Mouse (Mus musculus) liver, embryonic 15.5 days (tissue): Measurements from ENCODE around the gene Telo2. TPM values are rescaled to one million over a fixed set of nuclear protein-coding genes. Genes with fewer than 3 reads are reported as not detected.
A peak's percentile ranks its signal among the peaks of the same experiment; 100 is the strongest.

Experiments used
- ATAC-seq: fragments of 200-750 bp; cut with Nextera tagmentation; 2 replicates; pipeline ENCODE4 v1.8.0; 2017; ENCODE audit warnings: moderate number of reproducible peaks, mild to moderate bottlenecking, moderate library complexity; ENCODE audit not compliant: insufficient read depth
- H3K27ac ChIP-seq: fragments of 300-500 bp; sonication (generic); replicated peaks from 2 replicates; pipeline ENCODE4 v1.5.1; 2015; ENCODE audit warnings: mild to moderate bottlenecking, inconsistent platforms
- H3K27me3 ChIP-seq: fragments of 300-500 bp; sonication (generic); 2 replicates; pipeline ENCODE4 v1.6.1; 2015; ENCODE audit warnings: mild to moderate bottlenecking, inconsistent platforms
- H3K36me3 ChIP-seq: fragments of 300-500 bp; sonication (generic); replicated peaks from 2 replicates; pipeline ENCODE4 v1.6.1; 2015; ENCODE audit warnings: moderate library complexity, mild to moderate bottlenecking, inconsistent platforms
- H3K4me1 ChIP-seq: fragments of 300-500 bp; sonication (generic); replicated peaks from 2 replicates; pipeline ENCODE4 v1.6.1; 2015; ENCODE audit warnings: inconsistent platforms
- H3K4me2 ChIP-seq: fragments of 300-500 bp; sonication (generic); 2 replicates; pipeline ENCODE4 v1.6.1; 2015; ENCODE audit warnings: moderate library complexity, mild to moderate bottlenecking, inconsistent platforms
- H3K4me3 ChIP-seq: fragments of 300-500 bp; sonication (generic); replicated peaks from 2 replicates; pipeline ENCODE4 v1.5.1; 2015; ENCODE audit warnings: mild to moderate bottlenecking, inconsistent platforms
- H3K9ac ChIP-seq: fragments of 300-500 bp; sonication (generic); 2 replicates; pipeline ENCODE4 v1.6.1; 2015; ENCODE audit warnings: moderate library complexity, mild to moderate bottlenecking, inconsistent platforms
- H3K9me3 ChIP-seq: fragments of 300-500 bp; sonication (generic); replicated peaks from 2 replicates; pipeline ENCODE4 v1.6.1; 2016; ENCODE audit warnings: inconsistent platforms
- WGBS: fragments of 180-500 bp; shearing (Covaris S2); methylation state at CpG from one replicate; pipeline ENCODE4 v1.1.7; 2015; ENCODE audit warnings: mixed read lengths; ENCODE audit not compliant: insufficient replicate concordance; 5-methylcytosine and 5-hydroxymethylcytosine counted together
- polyA plus RNA-seq: library from polyadenylated mRNA; unstranded; fragments of >200 nt; fragmentation: Nextera tagmentation; extraction: Ambion mirVana; gene quantifications from 2 replicates; pipeline ENCODE4 v1.2.1, GENCODE M21; 2015

Telo2 gene
- polyA plus RNA-seq, 1 experiment from 2014 or later = 14.3 TPM

DNA sequence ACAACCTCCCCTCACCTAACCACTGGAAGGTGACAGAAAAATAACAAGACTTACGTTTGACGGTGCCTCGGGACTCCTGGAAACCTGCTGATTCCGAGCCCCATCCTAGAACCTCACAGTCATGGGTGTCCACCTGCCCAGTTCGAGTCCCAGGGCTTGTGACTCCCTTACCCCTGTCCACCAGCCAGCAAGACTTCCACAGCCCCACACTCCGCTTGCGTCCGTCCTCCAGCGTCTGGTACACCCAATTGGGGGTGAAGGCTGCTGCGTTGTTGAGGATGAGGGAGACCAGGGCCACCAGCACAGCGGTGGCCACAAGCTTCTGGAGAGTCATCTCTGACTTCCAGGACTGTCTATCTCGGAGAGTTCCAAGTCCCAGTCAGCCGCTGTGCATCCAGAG is 35.6 kb downstream of the Telo2 start:
- Histone ChIP-seq H3K9me3 (no peaks in the 10 kb centered on the region), H3K9ac (no peak overlapping the region), H3K4me2 (no peak overlapping the region), H3K36me3 (no peaks in the 10 kb centered on the region), H3K27ac (0 out of 2 replicates have a peak overlapping the region, but pooled peaks have one; percentile 45), H3K4me3 (peak overlapping the region; percentile 19), H3K4me1 (peaks cover 37% of the 10 kb centered on the region), H3K27me3 (no peaks in the 10 kb centered on the region)
- WGBS = 77% methylated on average over 13 of the region's 13 CpGs
- ATAC-seq = no peak

DNA sequence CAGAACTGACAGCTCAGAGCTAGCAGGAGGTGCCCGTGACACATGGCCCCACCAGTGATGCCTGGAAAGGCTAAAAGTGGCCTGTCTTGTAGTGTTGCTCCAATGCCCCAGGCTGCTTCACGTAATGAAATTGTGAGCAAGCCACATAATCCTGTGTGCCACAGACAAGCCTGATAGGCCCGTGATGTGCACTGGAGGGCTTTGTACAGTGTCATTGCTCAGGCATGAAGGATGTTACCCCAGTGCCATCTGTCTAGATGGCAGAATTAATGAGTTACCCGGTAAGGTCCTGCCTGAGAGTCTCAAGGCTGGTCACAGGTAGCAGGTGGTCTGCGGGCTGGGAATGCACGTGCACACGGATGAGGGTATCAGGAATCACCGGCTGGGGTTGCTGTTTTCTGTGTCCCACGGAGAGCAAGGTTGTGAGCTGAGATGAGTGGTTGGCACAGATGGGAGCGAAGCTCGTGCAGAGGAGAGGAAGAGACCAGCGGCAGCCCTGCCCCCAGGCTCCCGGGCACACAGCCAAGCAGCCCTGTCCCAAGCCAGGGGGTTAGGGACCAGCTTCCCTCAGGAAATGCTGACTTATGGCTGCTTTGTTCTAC is 37.9 kb downstream of the Telo2 start:
- Histone ChIP-seq H3K4me2 (peak overlapping the region; percentile 13; the same call in 1 of the 2 replicates), H3K4me3 (no peak overlapping the region), H3K9ac (no peak overlapping the region), H3K36me3 (no peaks in the 10 kb centered on the region), H3K27ac (no peak overlapping the region), H3K27me3 (no peaks in the 10 kb centered on the region), H3K9me3 (no peaks in the 10 kb centered on the region), H3K4me1 (peaks cover 17% of the 10 kb centered on the region)
- 66% methylated on average over 13 of the region's 13 CpGs for WGBS
- ATAC-seq = no peak

DNA sequence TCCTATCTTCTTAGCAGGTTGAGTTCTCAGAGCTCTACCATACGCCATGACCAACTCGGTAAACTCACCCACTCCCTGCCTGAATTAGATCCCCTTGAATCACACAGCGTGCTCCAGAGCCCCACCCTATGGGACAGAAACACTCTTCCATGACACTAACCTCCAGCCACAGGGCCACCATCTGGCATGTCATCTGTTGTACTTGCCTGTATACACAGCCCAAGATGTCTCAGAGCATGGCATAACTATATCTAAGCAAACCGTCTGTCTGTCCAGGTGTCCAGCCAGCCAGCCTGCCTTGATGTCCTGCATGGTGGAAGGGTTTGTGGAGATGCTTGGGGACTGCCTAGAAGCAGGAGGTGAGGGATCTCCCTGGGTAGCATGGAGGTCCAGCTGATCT is 38.9 kb downstream of the Telo2 start:
- Histone ChIP-seq H3K27ac (no peak overlapping the region), H3K27me3 (no peaks in the 10 kb centered on the region), H3K4me1 (peaks cover 9% of the 10 kb centered on the region), H3K4me2 (no peak overlapping the region), H3K9me3 (no peaks in the 10 kb centered on the region), H3K36me3 (no peaks in the 10 kb centered on the region), H3K9ac (no peak overlapping the region), H3K4me3 (no peak overlapping the region)
- WGBS = 89% methylated on average over 4 of the region's 4 CpGs
- ATAC-seq = no peak

DNA sequence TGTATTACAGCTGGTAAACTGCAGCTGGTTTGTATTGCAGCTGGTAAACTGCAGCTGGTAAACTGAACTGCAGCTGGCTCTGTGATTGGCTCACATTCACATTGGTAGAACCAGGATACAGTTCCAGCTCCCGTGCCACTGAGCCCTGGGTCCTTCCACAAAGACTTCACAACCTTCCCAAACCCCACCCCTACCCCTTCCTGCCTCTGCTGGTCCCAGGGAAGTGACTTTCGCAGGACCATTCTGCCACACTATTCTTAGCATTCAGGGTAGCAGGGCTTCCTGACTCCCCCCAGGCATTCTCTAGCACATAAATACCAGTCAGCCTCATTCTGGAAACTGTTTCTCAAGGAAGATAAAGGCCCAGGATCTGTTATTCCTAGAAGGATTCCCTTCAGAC is 47.1 kb downstream of the Telo2 start:
- H3K4me1 ChIP-seq = peaks cover 26% of the 10 kb centered on the region
- no peak overlapping the region for H3K4me3 ChIP-seq
- 45% methylated on average over 2 of the region's 2 CpGs for WGBS
- no peak for ATAC-seq
- H3K27me3 ChIP-seq = no peaks in the 10 kb centered on the region
- H3K4me2 ChIP-seq = no peak overlapping the region
- H3K36me3 ChIP-seq = no peaks in the 10 kb centered on the region
- no peaks in the 10 kb centered on the region for H3K9me3 ChIP-seq
- H3K27ac ChIP-seq = no peak overlapping the region
- H3K9ac ChIP-seq = no peak overlapping the region

DNA sequence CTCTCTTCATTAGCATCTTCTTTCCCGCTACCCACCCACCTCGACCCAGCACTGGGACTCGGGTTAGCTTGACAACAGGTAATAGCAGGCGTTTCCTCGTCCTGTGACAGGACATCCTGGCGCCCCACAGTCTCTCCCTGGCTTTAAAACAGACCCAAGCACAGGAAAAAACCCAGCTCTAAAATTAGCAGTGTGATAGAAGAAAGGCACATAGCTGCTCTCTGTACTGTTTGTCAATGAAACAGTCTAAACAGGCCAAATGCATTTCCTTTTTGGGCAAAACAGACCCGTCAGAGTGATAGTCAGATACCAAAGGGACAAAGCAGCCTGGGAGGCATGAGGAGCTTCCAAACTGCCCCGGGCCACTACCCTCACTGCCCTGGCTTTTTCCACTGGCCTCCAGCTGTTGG is 48.3 kb downstream of the Telo2 start:
- Histone ChIP-seq H3K4me3 (no peak overlapping the region), H3K9ac (no peak overlapping the region), H3K36me3 (no peaks in the 10 kb centered on the region), H3K4me2 (no peak overlapping the region), H3K27me3 (no peaks in the 10 kb centered on the region), H3K27ac (no peak overlapping the region), H3K4me1 (peaks cover 29% of the 10 kb centered on the region), H3K9me3 (no peaks in the 10 kb centered on the region)
- 31% methylated on average over 8 of the region's 8 CpGs for WGBS
- ATAC-seq = no peak

DNA sequence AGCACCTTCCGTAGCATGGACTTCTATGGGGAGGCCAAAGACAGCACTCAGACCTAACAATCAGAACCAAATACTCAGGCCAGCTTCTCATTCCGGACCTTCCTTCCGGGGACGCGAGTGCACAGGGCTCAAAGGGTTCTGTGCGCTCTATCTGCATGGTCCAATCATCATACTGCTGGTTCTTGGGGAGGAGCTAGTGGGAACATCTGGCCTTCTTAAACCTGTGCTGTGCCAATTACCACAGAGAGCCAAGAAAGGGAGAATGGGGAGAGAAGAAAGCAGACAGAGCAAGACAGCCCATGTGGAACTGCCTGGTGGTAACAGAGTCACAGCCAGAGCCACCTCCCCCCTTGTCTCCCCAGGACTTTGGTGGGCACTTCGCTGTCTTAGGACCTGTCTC is 49.2 kb downstream of the Telo2 start:
- Histone ChIP-seq H3K4me2 (no peak overlapping the region), H3K27ac (no peak overlapping the region), H3K27me3 (no peaks in the 10 kb centered on the region), H3K36me3 (no peaks in the 10 kb centered on the region), H3K4me1 (peaks cover 29% of the 10 kb centered on the region), H3K9me3 (no peaks in the 10 kb centered on the region), H3K4me3 (no peak overlapping the region), H3K9ac (no peak overlapping the region)
- 91% methylated on average over 7 of the region's 7 CpGs for WGBS
- no peak for ATAC-seq

DNA sequence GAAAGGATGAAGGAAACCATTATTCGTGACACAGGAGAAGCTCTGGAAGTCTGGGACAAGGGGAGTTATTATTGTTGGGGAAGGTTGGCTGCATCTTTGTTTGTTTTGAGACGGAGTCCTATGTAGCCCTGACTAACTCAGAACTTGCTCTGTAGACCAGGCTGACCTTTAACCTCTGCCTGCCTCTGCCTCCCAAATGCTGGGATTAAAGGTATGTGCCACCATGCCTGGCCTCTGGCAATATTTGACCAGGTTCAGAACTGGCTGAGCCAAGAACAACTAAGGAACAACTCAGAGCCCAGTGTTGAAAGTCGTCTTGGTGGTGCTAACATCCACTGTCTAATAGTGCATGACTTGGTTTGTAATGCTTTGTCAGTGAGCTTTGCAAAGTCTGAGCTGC is 50.6 kb downstream of the Telo2 start:
- Histone ChIP-seq H3K9me3 (no peaks in the 10 kb centered on the region), H3K4me1 (peaks cover 29% of the 10 kb centered on the region), H3K27ac (peak overlapping the region; percentile 29; the same call in 1 of the 2 replicates), H3K36me3 (no peaks in the 10 kb centered on the region), H3K27me3 (no peaks in the 10 kb centered on the region), H3K4me3 (no peak overlapping the region), H3K4me2 (no peak overlapping the region), H3K9ac (no peak overlapping the region)
- WGBS = 58% methylated on average over 3 of the region's 3 CpGs
- ATAC-seq = no peak

DNA sequence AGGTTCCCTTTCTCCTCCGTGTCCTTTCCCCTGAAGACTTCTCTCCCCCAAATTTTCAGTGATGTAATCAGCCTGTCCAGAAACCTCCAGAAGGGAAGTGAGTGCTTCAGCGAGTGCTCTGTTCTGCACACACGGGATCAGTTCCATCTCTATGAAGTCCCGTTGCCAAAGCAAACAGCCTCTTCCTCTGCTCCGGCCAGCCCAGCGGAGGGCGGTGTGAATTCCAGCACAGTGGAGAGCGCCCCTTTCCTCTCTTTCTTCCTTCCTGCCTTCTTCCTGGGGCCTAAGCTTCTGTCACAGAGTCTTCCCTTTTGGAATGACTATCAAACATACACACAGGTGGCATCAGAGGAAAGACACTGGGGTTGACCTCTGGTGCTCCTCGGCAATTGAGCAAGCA is 51.4 kb downstream of the Telo2 start:
- Histone ChIP-seq H3K9ac (no peak overlapping the region), H3K4me2 (no peak overlapping the region), H3K27me3 (no peaks in the 10 kb centered on the region), H3K36me3 (no peaks in the 10 kb centered on the region), H3K27ac (no peak overlapping the region), H3K9me3 (no peaks in the 10 kb centered on the region), H3K4me3 (no peak overlapping the region), H3K4me1 (peaks cover 29% of the 10 kb centered on the region)
- 61% methylated on average over 9 of the region's 9 CpGs for WGBS
- ATAC-seq = no peak; the same call in 1 of the 2 replicates

DNA sequence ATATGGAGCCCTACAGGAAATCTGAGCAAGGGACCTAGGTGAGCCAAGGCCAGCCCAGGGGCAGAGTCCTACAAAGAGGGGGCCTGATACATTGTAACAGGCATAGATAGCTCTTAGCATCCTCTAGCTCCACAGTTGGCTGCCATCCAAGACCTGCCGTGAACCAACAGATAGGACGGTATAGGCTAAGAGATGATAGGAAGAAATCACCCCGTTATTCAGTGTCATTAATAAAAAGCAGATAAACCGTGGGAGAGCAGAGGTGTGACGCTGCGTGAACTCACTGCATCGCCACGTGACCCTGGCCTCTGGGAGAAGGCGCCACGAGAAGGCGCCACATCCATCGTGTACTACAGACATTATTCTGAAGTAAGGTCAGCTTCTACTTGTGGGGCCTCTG is 51.9 kb downstream of the Telo2 start:
- 49% methylated on average over 12 of the region's 12 CpGs for WGBS
- no peaks in the 10 kb centered on the region for H3K9me3 ChIP-seq
- peak; percentile 66 for ATAC-seq
- no peaks in the 10 kb centered on the region for H3K27me3 ChIP-seq
- H3K27ac ChIP-seq = no peak overlapping the region
- H3K4me2 ChIP-seq = no peak overlapping the region
- no peak overlapping the region for H3K4me3 ChIP-seq
- no peaks in the 10 kb centered on the region for H3K36me3 ChIP-seq
- no peak overlapping the region for H3K9ac ChIP-seq
- H3K4me1 ChIP-seq = peaks cover 29% of the 10 kb centered on the region

DNA sequence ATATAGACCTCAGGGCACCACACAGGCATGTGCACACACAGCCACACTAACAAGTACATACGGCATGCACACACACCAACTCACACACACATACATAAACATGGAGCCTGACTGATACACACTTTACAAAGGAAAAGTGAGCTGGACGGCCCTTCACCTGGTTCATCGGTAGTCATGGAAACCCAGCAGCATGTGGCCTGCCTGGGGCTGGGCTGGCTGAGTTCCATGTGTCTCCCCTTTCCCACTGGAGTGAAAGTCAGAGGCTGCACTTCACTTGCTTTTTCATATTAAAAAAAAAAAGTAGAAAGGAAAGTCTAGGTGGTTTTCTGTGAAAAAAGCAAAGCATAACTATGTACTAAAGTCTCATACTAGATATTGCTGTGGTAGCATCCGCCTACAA is 52.5 kb downstream of the Telo2 start:
- no peak for ATAC-seq
- Histone ChIP-seq H3K4me3 (no peak overlapping the region), H3K9me3 (no peaks in the 10 kb centered on the region), H3K9ac (no peak overlapping the region), H3K36me3 (no peaks in the 10 kb centered on the region), H3K27ac (no peak overlapping the region), H3K4me2 (no peak overlapping the region), H3K27me3 (no peaks in the 10 kb centered on the region), H3K4me1 (peaks cover 23% of the 10 kb centered on the region)
- 79% methylated on average over 4 of the region's 4 CpGs for WGBS

DNA sequence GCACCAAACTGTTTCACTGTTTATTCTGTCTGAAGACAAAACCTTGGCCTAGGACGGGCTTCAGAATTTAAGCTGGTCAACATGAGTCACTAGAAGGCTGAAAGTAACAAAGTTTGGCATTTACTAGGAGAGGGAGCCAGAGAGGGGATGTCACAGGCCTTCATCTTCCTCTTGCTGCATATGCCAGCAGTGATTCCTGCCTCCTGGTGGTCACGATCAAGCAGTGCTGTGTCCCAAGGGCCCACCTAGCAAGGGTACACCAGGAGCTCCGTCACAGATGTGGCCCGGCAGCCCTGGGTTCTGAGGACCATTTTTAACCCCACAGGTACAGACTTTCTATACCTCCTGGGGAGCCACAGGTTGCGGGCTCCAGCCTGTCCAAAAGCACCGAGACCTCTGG is 58.7 kb downstream of the Telo2 start:
- no peaks in the 10 kb centered on the region for H3K27me3 ChIP-seq
- WGBS = 82% methylated on average over 6 of the region's 6 CpGs
- H3K9me3 ChIP-seq = no peaks in the 10 kb centered on the region
- no peak overlapping the region for H3K27ac ChIP-seq
- H3K4me2 ChIP-seq = no peak overlapping the region
- no peaks in the 10 kb centered on the region for H3K4me1 ChIP-seq
- no peak overlapping the region for H3K9ac ChIP-seq
- no peak for ATAC-seq
- H3K36me3 ChIP-seq = peaks cover 16% of the 10 kb centered on the region
- H3K4me3 ChIP-seq = no peak overlapping the region

DNA sequence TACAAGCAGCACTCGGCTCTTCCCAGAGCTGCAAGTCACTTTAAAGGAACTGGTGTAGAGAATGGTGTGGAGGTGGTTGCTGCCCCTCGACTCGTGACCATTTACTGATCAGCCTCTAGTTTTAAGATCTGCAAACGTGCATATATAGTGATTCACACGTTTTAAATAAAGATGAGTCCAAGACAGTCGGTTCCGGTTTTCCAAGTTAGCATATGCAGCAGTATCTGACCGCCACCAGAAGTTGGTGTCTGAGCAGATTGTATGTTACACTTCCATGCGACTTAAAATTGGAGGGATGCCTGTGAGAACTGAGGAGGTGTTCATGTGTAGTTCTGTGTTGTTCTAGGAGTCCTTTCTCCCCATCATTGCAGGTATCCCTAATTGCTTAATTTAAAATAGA is 62.5 kb downstream of the Telo2 start:
- Histone ChIP-seq H3K9ac (no peak overlapping the region), H3K9me3 (no peaks in the 10 kb centered on the region), H3K27me3 (no peaks in the 10 kb centered on the region), H3K4me2 (no peak overlapping the region), H3K4me1 (no peaks in the 10 kb centered on the region), H3K27ac (no peak overlapping the region), H3K36me3 (peaks cover 29% of the 10 kb centered on the region), H3K4me3 (no peak overlapping the region)
- WGBS = 73% methylated on average over 9 of the region's 9 CpGs
- ATAC-seq = no peak
